Mouse (Mus musculus): ENCODE measurements around the gene Slc17a5. TPM values are rescaled to one million over a fixed set of nuclear protein-coding genes. Genes with fewer than 3 reads are reported as not detected.

The Slc17a5 gene
- polyA plus RNA-seq (2012; rRNA removed; ENCODE audit: low replicate concordance) = 9.5 and 12.6 TPM in 2 replicates

GRCm38 (mm10) chr9:78587914-78588313 lies at the start of gene Slc17a5:
TSS of gene Slc17a5 (minus strand) at chr9:78588041.

DNA sequence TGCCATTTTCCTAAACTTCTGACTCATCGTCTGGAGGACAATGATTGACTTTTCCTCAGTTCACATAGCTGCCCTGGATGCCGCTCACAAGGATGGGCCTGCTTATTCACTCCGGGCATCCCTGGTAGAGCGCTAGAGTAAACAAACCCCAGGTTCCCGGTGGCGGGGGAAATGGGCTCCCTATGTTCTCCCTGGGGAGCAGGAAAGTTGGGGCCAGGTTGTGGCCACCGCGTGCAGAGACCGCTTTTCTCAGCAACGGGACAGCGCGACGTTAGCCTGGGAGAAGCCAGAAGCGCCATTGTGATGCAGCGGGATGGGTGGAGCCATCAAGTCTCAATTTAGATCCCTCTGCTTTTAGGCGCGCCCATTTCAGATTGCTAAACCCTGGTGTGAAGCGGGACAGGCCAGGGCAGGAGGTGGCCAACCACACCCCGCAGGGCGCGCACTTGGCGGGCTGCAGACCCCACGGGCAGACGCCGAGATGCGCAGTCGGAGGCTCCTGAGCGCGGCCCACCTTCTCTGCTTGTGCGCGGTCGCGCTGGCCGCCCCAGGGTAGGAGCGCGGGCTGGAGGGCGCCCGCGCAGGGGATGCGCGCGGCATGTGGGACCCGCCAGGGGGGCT lies 27.7 kb upstream of the Slc17a5 start, which contains the start of gene Cd109:
TSS of gene Cd109 (plus strand) at position 146 of the 621 bp plus-strand sequence.

GRCm38 (mm10) chr9:78488890-78489420 lies 98.9 kb downstream of the Slc17a5 start, which contains the start of gene Eef1a1:
TSS of gene Eef1a1 (minus strand) at chr9:78489151.

Other genes starting within 250 kb of the Slc17a5 start
- 0.30 TPM in 1 of 2 replicates, not detected in the other for gene Gsta2, start 232.3 kb downstream of the Slc17a5 start, polyA plus RNA-seq (2012; rRNA removed; ENCODE audit: low replicate concordance)
- not detected in 2 replicates for gene Dppa5a, start 219.9 kb downstream of the Slc17a5 start, polyA plus RNA-seq (2012; rRNA removed; ENCODE audit: low replicate concordance)
- gene Ooep, start 209.3 kb downstream of the Slc17a5 start, polyA plus RNA-seq (2012; rRNA removed; ENCODE audit: low replicate concordance) = 0.17 TPM in 1 of 2 replicates, not detected in the other
- gene Ddx43, start 192.3 kb downstream of the Slc17a5 start, polyA plus RNA-seq (2012; rRNA removed; ENCODE audit: low replicate concordance) = 0.06 TPM in 1 of 2 replicates, not detected in the other
- gene Cgas, start 144.8 kb downstream of the Slc17a5 start, polyA plus RNA-seq (2012; rRNA removed; ENCODE audit: low replicate concordance) = 1.0 and 2.1 TPM in 2 replicates
- gene Mto1, start 139.8 kb downstream of the Slc17a5 start, polyA plus RNA-seq (2012; rRNA removed; ENCODE audit: low replicate concordance) = 17.0 and 17.4 TPM in 2 replicates
- gene Gm17324, start 139.3 kb downstream of the Slc17a5 start, polyA plus RNA-seq (2012; rRNA removed; ENCODE audit: low replicate concordance) = 0.14 and 0.36 TPM in 2 replicates
- 3,915 and 6,714 TPM in 2 replicates for gene Eef1a1, start 98.9 kb downstream of the Slc17a5 start, polyA plus RNA-seq (2012; rRNA removed; ENCODE audit: low replicate concordance)
- gene Cd109, start 27.5 kb upstream of the Slc17a5 start, polyA plus RNA-seq (2012; rRNA removed; ENCODE audit: low replicate concordance) = 0.90 and 3.5 TPM in 2 replicates

Measured in subcutaneous adipose tissue, adult 2 months (tissue).